Mouse (Mus musculus) cerebellum, adult 11-12 months (tissue): ENCODE results near the gene Brf1.
A peak's percentile ranks its signal among the peaks of the same experiment; 100 is the strongest.

Experiments
- DNase-seq: peaks from one replicate; pipeline ENCODE4 v3.0.0; 2022

The Brf1 gene

GRCm38 (mm10) chr12:112974736-112975135 is 25.8 kb downstream of the Brf1 start:
- peak; percentile 9 for DNase-seq

GRCm38 (mm10) chr12:112969616-112970015 is 30.9 kb downstream of the Brf1 start:
- DNase-seq = peak; percentile 11

- no peak for DNase-seq
These were observed 31.6 kb downstream of the Brf1 start for GRCm38 (mm10) chr12:112968943-112969342.

- no peak for DNase-seq
These were observed 34.7 kb downstream of the Brf1 start for GRCm38 (mm10) chr12:112965783-112966182.

- no peak for DNase-seq
These were observed 38.6 kb downstream of the Brf1 start for GRCm38 (mm10) chr12:112961872-112962271.

GRCm38 (mm10) chr12:112961428-112961827 is 39.1 kb downstream of the Brf1 start:
- DNase-seq = peak; percentile 84

GRCm38 (mm10) chr12:112959421-112959820 is 41.1 kb downstream of the Brf1 start:
- no peak for DNase-seq

GRCm38 (mm10) chr12:112958303-112958702 is 42.2 kb downstream of the Brf1 start:
- DNase-seq = no peak

- DNase-seq = peak; percentile 78
These were observed 44.7 kb downstream of the Brf1 start for GRCm38 (mm10) chr12:112955800-112956199.

GRCm38 (mm10) chr12:112952926-112953565 is 47.5 kb downstream of the Brf1 start:
- DNase-seq = peak; percentile 38

GRCm38 (mm10) chr12:112952433-112952832 is 48.1 kb downstream of the Brf1 start:
- peak; percentile 68 for DNase-seq

- peak; percentile 45 for DNase-seq
These were observed 49.2 kb downstream of the Brf1 start for GRCm38 (mm10) chr12:112951150-112951842.

- no peak for DNase-seq
These were observed 49.8 kb downstream of the Brf1 start for GRCm38 (mm10) chr12:112950761-112951129.

GRCm38 (mm10) chr12:112950040-112950760 is 50.3 kb downstream of the Brf1 start:
- DNase-seq = peak; percentile 95

- no peak for DNase-seq
These were observed 53.2 kb downstream of the Brf1 start for GRCm38 (mm10) chr12:112947307-112947706.

GRCm38 (mm10) chr12:112943669-112944068 is 56.8 kb downstream of the Brf1 start:
- no peak for DNase-seq

- peak; percentile 74 for DNase-seq
These were observed 58.5 kb downstream of the Brf1 start, which contains the start of gene Nudt14 for GRCm38 (mm10) chr12:112941776-112942713. TSS of gene Nudt14 (minus strand) at chr12:112942124.

- peak; percentile 76 for DNase-seq
These were observed 59.2 kb downstream of the Brf1 start for GRCm38 (mm10) chr12:112941156-112941775.

GRCm38 (mm10) chr12:112940710-112941109 is 59.8 kb downstream of the Brf1 start:
- no peak for DNase-seq

- DNase-seq = no peak
These were observed 60.3 kb downstream of the Brf1 start for GRCm38 (mm10) chr12:112940238-112940637.

GRCm38 (mm10) chr12:112938873-112939565 is 61.5 kb downstream of the Brf1 start:
- peak; percentile 85 for DNase-seq
